Mouse (Mus musculus) heart, adult 2 months (tissue): ENCODE measurements at regions not wholly inside any gene's neighbourhood (a gene's known extent, or its start where the extent isn't known, plus 50 kb on each side); places are given as distances from the start of the nearest gene placed in this dataset.

Experiments used
- DNase-seq, 2 experiments: peaks; one replicate each; pipeline ENCODE4 v3.0.0; 2021
- H3K27ac ChIP-seq: fragments of 200-600 bp; 2 replicates; pipeline ENCODE4 v1.8.1; 2022
- H3K27me3 ChIP-seq: fragments of 200-500 bp; 2 replicates; pipeline ENCODE4 v1.6.1; 2012; ENCODE audit warnings: mild to moderate bottlenecking, low read length, inconsistent platforms, mixed read lengths; ENCODE audit not compliant: control insufficient read depth, insufficient read depth
- H3K36me3 ChIP-seq: fragments of 200-500 bp; 2 replicates; pipeline ENCODE4 v1.6.1; 2012; ENCODE audit warnings: low read length, inconsistent platforms; ENCODE audit not compliant: control insufficient read depth, insufficient read depth
- H3K4me1 ChIP-seq: fragments of 200-500 bp; 2 replicates; pipeline ENCODE4 v1.6.1; 2011; ENCODE audit warnings: low read length; ENCODE audit not compliant: control insufficient read depth, insufficient read depth
- H3K4me3 ChIP-seq: fragments of 200-600 bp; 2 replicates; pipeline ENCODE4 v1.8.1; 2022
- H3K79me2 ChIP-seq: fragments of 200-500 bp; replicated peaks from 2 replicates; pipeline ENCODE4 v1.6.1; 2012; ENCODE audit warnings: mild to moderate bottlenecking, inconsistent platforms, low read length, moderate library complexity, mixed read lengths; ENCODE audit not compliant: control insufficient read depth, insufficient read depth
- H3K9ac ChIP-seq: fragments of 200-500 bp; 2 replicates; pipeline ENCODE4 v1.6.1; 2012; ENCODE audit warnings: low read depth, mild to moderate bottlenecking, control low read depth, inconsistent platforms, low read length, mixed read lengths
- CTCF ChIP-seq: fragments of 200-600 bp; IDR thresholded peaks from 2 replicates; pipeline ENCODE4 v1.8.1; 2022; ENCODE audit warnings: antibody characterized with exemption, mild to moderate bottlenecking, moderate library complexity
- EP300 ChIP-seq: fragments of 200-500 bp; IDR thresholded peaks from 2 replicates; pipeline ENCODE4 v1.6.1; 2011; ENCODE audit warnings: low read depth, low read length, control low read depth; ENCODE audit not compliant: insufficient read depth
- POLR2A ChIP-seq: fragments of 200-500 bp; IDR thresholded peaks from 2 replicates; pipeline ENCODE4 v1.6.1; 2011; ENCODE audit warnings: mild to moderate bottlenecking, low read depth, low read length, control low read depth; ENCODE audit not compliant: insufficient read depth
- WGBS: fragments of 180-500 bp; shearing (Covaris S2); methylation state at CpG from one replicate; pipeline ENCODE4 v1.1.7; 2018; 5-methylcytosine and 5-hydroxymethylcytosine counted together
- intact Hi-C: fragments of 180-260 bp; cut with DNase I; formaldehyde crosslinking; loops from one replicate; pipeline ENCODE4 v1.15.1; 2025

DNA sequence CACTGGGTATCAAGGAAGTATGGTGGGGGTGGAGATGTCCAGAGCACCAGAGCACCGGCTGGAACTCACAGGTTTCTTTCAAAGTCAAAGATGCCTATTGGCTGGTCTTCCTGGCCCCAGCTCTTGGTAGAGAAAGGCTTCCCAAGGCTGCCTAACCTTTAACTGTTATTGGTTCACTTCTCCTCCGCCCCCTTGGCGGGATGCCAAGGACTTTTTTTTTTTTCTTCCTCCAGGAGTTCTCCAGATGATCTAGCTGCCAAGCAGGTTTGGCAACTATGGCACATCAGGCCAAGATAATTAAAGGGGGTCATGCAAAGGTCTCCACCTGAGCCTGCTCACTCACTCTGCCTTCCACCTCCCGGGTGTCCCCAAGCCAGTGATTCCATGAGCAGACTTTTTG, 67.5 kb downstream of the Sc5d start:
- Histone ChIP-seq H3K36me3 (no peaks in the 10 kb centered on the region), H3K79me2 (no peaks in the 10 kb centered on the region), H3K4me1 (no peaks in the 10 kb centered on the region), H3K9ac (no peak overlapping the region), H3K27me3 (no peaks in the 10 kb centered on the region), H3K27ac (peak overlapping the region; percentile 55; the same call in 1 of the 2 replicates), H3K4me3 (no peak overlapping the region)
- TF ChIP-seq CTCF (no peak), POLR2A (no peak), EP300 (no peak)
- WGBS: 42% methylated on average over 4 of the region's 4 CpGs
- intact Hi-C loops: no loop called here
- DNase-seq: peak in 1 of 2 experiments; percentile 57

DNA sequence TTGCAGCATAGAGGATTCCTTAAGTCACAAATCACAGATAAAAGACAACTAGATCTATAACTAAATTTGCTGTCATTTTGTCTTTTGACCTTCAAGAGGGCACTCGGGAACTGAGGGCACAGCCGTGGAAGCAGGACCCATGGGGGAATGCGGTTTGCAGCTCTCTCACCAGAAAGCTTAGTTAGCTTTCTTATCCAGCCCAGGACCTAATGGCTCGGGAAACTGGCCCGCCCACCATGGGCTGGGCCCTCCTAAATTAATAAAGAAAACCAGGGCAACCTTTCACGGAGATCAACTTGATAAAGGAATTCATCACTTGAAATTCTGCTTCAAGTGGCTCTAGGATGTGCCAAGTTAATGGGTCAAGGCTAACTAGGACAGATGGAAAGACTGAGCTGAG, 67.9 kb downstream of the Sc5d start:
- no peak for TF ChIP-seq EP300
- no peak for TF ChIP-seq POLR2A
- no peak for TF ChIP-seq CTCF

GRCm38 (mm10) chr9:42195651-42196050, 68.4 kb downstream of the Sc5d start:
- Histone ChIP-seq H3K79me2 (no peaks in the 10 kb centered on the region), H3K9ac (no peak overlapping the region), H3K4me1 (no peaks in the 10 kb centered on the region), H3K4me3 (no peak overlapping the region), H3K36me3 (no peaks in the 10 kb centered on the region), H3K27me3 (no peaks in the 10 kb centered on the region), H3K27ac (peak overlapping the region; percentile 55)
- 83% methylated on average over 8 of the region's 8 CpGs for WGBS
- TF ChIP-seq POLR2A: no peak
- TF ChIP-seq EP300: no peak
- TF ChIP-seq CTCF: no peak
- intact Hi-C loops: no loop called here
- DNase-seq: peak in 1 of 2 experiments; percentile 30

More for the DNA sequence above, 67.9 kb downstream of the Sc5d start:
- no peak overlapping the region for H3K9ac ChIP-seq
- 77% methylated on average over 6 of the region's 6 CpGs for WGBS
- H3K27me3 ChIP-seq: no peaks in the 10 kb centered on the region
- intact Hi-C loops: no loop called here
- H3K27ac ChIP-seq: peak overlapping the region; percentile 55
- no peaks in the 10 kb centered on the region for H3K36me3 ChIP-seq
- no peaks in the 10 kb centered on the region for H3K4me1 ChIP-seq
- H3K79me2 ChIP-seq: no peaks in the 10 kb centered on the region
- H3K4me3 ChIP-seq: no peak overlapping the region
- DNase-seq: no peak

DNA sequence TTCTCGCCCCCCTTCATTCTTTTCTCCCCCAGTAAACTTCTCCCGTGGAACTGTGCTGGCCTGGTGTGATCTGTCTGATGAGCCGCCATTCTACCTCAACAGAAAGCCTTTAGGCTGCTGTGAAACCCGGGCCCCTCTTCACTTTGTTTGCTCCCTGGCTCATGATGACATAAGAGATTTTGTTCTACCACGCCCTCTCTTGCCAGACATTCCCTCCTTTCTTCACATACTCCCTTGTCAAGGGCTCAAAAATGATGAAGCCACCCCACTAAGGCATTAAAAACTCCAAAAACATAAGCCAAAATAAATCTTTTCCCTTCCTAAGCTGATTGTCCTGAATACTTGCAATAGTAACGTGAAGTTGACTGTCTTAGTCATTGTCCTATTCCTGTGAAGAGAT, 69.1 kb downstream of the Sc5d start:
- no peaks in the 10 kb centered on the region for H3K79me2 ChIP-seq
- no peaks in the 10 kb centered on the region for H3K4me1 ChIP-seq
- TF ChIP-seq POLR2A (no peak), CTCF (no peak), EP300 (no peak)
- DNase-seq: no peak
- no peak overlapping the region for H3K4me3 ChIP-seq
- H3K36me3 ChIP-seq: no peaks in the 10 kb centered on the region
- WGBS: 84% methylated on average over 6 of the region's 6 CpGs
- no peaks in the 10 kb centered on the region for H3K27me3 ChIP-seq
- intact Hi-C loops: no loop called here
- H3K27ac ChIP-seq: no peak overlapping the region
- no peak overlapping the region for H3K9ac ChIP-seq

- H3K79me2 ChIP-seq: no peaks in the 10 kb centered on the region
- no peaks in the 10 kb centered on the region for H3K36me3 ChIP-seq
- no peaks in the 10 kb centered on the region for H3K4me1 ChIP-seq
- intact Hi-C loops: no loop called here
- DNase-seq: no peak
- H3K4me3 ChIP-seq: no peak overlapping the region
- no peaks in the 10 kb centered on the region for H3K27me3 ChIP-seq
- H3K27ac ChIP-seq: no peak overlapping the region
- no peak overlapping the region for H3K9ac ChIP-seq
- TF ChIP-seq CTCF: no peak
- WGBS: 75% methylated on average over 2 of the region's 2 CpGs
Measured at GRCm38 (mm10) chr9:42194176-42194575, 69.9 kb downstream of the Sc5d start.

DNA sequence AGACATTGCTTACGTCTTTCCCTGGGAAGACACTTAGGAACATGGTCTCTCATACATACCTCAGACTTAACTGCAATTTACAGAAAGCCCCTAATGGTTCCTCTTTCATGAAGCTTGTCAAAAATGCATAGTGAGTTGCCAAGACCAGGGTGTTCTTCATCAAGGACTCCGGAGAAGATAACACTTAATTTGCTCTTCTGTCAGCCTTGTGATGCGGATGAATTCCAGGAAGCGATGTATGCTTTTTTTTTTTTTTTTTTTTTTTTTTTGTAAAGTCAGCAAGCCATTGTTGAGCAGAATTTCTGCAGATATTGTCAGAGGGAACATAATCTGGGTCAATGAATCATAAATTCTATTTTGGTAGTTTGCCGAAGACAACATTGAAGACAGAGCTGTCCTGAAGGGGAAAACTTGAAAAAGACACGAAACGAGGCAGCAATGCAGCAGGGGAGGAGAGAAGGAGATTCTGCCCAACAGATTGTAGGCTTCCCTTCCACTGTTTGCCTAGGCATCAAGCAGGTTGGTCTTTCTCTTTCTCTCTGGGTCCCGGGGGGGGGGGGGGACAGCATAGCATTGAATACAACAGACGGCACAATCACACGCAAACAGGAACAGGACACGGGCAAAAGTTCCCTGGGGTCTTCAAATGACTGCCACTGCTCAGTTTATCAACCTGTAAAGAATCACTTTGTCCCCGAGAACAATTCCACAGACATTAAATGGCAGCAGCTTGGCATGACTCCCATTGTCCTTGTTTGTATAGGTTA, 69.1 kb upstream of the Sorl1 start:
- Histone ChIP-seq H3K27me3 (no peaks in the 10 kb centered on the region), H3K36me3 (no peaks in the 10 kb centered on the region), H3K27ac (no peak overlapping the region), H3K4me3 (no peak overlapping the region), H3K4me1 (peaks cover 1% of the 10 kb centered on the region), H3K79me2 (no peaks in the 10 kb centered on the region), H3K9ac (no peak overlapping the region)
- no peak for DNase-seq
- WGBS: 49% methylated on average over 12 of the region's 12 CpGs
- intact Hi-C loops: no loop called here
- TF ChIP-seq POLR2A (no peak), CTCF (no peak), EP300 (no peak)
